Mouse (Mus musculus) pancreas, adult 10 weeks (tissue): ENCODE data around the gene Speg. TPM values are rescaled to one million over a fixed set of nuclear protein-coding genes. Genes with fewer than 3 reads are reported as not detected.

Source experiments
- polyA plus RNA-seq: library from polyadenylated mRNA; stranded (reverse); fragments of 350-450 nt; fragmentation: Illumina TruSeq; extraction: RNeasy Lipid Tissue Mini Kit (QIAGEN cat#74804); gene quantifications from one replicate; pipeline ENCODE4 v1.2.3, GENCODE M21; 2015; ENCODE audit warnings: low read depth, low replicate concordance; ENCODE audit not compliant: insufficient read depth

The Speg gene
- polyA plus RNA-seq, result 4.0 TPM

GRCm38 (mm10) chr1:75374950-75375936, at the start of gene Speg:
Gene Speg (plus strand): TSS chr1:75375297.

GRCm38 (mm10) chr1:75360112-75361031, 14.7 kb upstream of the Speg start, which contains the start of gene Des:
Gene Des (plus strand): TSS chr1:75360329.

GRCm38 (mm10) chr1:75435475-75436328, 60.6 kb downstream of the Speg start, which contains the start of gene Gmppa:
Gene Gmppa (plus strand): TSS chr1:75435930.

GRCm38 (mm10) chr1:75450314-75451005, 75.4 kb downstream of the Speg start, which contains the start of gene Asic4:
Gene Asic4 (plus strand): TSS chr1:75450436.

GRCm38 (mm10) chr1:75478916-75479634, 104.0 kb downstream of the Speg start, which contains the start of the genes Chpf and Tmem198:
Gene Chpf (minus strand): TSS chr1:75479307.
Gene Tmem198 (plus strand): TSS chr1:75479532.

Other genes with a start within 250 kb of the Speg start
- 1.2 TPM for gene Slc23a3, start 241.4 kb upstream of the Speg start, polyA plus RNA-seq
- gene Cnppd1, start 232.6 kb upstream of the Speg start, polyA plus RNA-seq, result 19.2 TPM
- gene Retreg2, start 232.5 kb upstream of the Speg start, polyA plus RNA-seq, result 24.8 TPM
- 12.2 TPM for gene Zfand2b, start 206.7 kb upstream of the Speg start, polyA plus RNA-seq
- 14.2 TPM for gene Abcb6, start 194.9 kb upstream of the Speg start, polyA plus RNA-seq
- gene Ankzf1, start 183.1 kb upstream of the Speg start, polyA plus RNA-seq, result 9.4 TPM
- gene Atg9a, start 183.1 kb upstream of the Speg start, polyA plus RNA-seq, result 7.1 TPM
- gene Glb1l, start 164.5 kb upstream of the Speg start, polyA plus RNA-seq, result 4.2 TPM
- gene Stk16, start 164.5 kb upstream of the Speg start, polyA plus RNA-seq, result 22.9 TPM
- 23.9 TPM for gene Tuba4a, start 155.4 kb upstream of the Speg start, polyA plus RNA-seq
- not detected for gene A630095N17Rik, start 143.2 kb upstream of the Speg start, polyA plus RNA-seq
- gene Dnajb2, start 138.9 kb upstream of the Speg start, polyA plus RNA-seq, result 13.9 TPM
- gene Ptprn, start 110.8 kb upstream of the Speg start, polyA plus RNA-seq, result 16.1 TPM
- gene Resp18, start 96.9 kb upstream of the Speg start, polyA plus RNA-seq, result 153 TPM
- 22.2 TPM for gene Dnpep, start 57.3 kb upstream of the Speg start, polyA plus RNA-seq
- 10.5 TPM for gene Des, start 15.0 kb upstream of the Speg start, polyA plus RNA-seq
- gene Gmppa, start 60.6 kb downstream of the Speg start, polyA plus RNA-seq, result 102 TPM
- gene Asic4, start 75.1 kb downstream of the Speg start, polyA plus RNA-seq, result not detected
- 8.8 TPM for gene Chpf, start 104.0 kb downstream of the Speg start, polyA plus RNA-seq
- gene Tmem198, start 104.2 kb downstream of the Speg start, polyA plus RNA-seq, result 0.55 TPM
- gene Obsl1, start 131.2 kb downstream of the Speg start, polyA plus RNA-seq, result 5.5 TPM
- 6.6 TPM for gene Inha, start 131.8 kb downstream of the Speg start, polyA plus RNA-seq
- 4.8 TPM for gene Stk11ip, start 146.2 kb downstream of the Speg start, polyA plus RNA-seq
- 6.9 TPM for gene Slc4a3, start 171.0 kb downstream of the Speg start, polyA plus RNA-seq